Mouse (Mus musculus) gastrocnemius, adult 8-10 months (tissue): ENCODE data around the gene Angptl3. TPM values are rescaled to one million over a fixed set of nuclear protein-coding genes. Genes with fewer than 3 reads are reported as not detected.

Experiments
- DNase-seq, 2 experiments: peaks; one replicate each; pipeline ENCODE4 v3.0.0; 2022; ENCODE audit warnings: low spot score in 2 of 2
- total RNA-seq, 4 experiments: library from RNA; stranded (reverse); gene quantifications; 2 replicates each; pipeline ENCODE4 v1.2.4; 2022

The Angptl3 gene
- under 1 TPM in 1 of 4 experiments, not detected in 3; 0.46 TPM for total RNA-seq

GRCm38 (mm10) chr4:99030686-99031085, at the start of gene Angptl3:
Angptl3 (plus strand) TSS chr4:99030954.
- DNase-seq = no peak

- no peak for DNase-seq
Observed at GRCm38 (mm10) chr4:98984701-98985100, 46.1 kb upstream of the Angptl3 start.

GRCm38 (mm10) chr4:98993491-98993890, 37.3 kb upstream of the Angptl3 start:
- DNase-seq = no peak

- DNase-seq = no peak
Observed at GRCm38 (mm10) chr4:99005574-99005973, 25.2 kb upstream of the Angptl3 start.

DNA sequence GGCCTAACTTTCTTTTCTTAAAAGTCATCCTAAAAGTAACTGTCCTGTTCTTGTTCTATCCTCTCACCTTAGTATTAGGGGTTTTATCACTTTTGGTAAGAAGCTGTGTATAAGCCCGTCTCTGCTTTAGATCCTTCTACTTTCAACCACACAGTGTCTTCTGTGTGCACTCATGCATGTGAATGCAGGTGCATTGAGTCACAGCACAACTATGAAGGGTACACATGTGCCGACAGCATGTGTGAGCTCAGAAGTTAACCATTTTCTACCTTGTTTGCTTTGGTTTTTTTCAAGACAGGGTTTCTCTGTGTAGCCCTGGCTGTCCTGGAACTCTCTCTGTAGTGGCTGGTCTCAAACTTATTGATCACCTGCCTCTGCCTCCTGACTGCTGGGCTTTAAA, 24.4 kb upstream of the Angptl3 start:
- DNase-seq = no peak

DNA sequence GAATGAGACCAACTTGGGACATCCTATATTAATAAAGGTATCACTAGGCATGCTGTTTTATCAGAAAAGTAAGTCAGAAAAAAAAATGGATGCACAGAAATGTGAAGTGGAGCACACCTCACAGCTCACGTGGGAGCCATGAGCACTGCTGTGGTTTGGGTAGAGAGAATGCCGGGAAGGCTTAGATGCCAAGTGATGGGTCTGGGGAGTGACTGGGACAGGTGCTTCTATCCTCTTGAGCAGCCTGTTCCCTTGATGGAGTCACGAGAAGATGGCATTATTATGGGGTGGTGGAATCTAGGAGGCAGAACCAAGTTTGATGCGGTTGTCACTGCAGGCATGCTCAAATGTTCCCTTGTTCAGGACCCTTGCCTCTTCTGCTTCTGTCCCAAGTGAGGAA, 19.7 kb upstream of the Angptl3 start:
- no peak for DNase-seq

DNA sequence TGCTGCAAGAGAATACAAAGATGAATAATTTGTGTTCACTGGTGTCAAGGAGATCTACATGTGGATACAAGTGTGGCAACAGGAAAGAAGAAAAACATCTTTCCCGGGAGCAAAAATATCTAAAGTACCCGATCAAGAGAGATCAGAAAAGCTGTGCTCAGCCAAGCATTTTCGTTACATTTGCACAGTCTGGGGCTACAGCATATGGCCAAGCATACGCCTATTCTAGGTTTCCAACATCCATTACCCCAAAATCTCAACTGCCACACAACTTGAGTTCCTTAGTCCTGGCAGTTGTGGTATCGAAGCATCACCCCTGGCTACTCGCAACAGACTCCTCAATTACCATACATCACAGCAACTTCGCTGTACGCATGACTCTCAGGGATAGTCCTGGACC, 8.5 kb upstream of the Angptl3 start:
- DNase-seq = no peak

DNA sequence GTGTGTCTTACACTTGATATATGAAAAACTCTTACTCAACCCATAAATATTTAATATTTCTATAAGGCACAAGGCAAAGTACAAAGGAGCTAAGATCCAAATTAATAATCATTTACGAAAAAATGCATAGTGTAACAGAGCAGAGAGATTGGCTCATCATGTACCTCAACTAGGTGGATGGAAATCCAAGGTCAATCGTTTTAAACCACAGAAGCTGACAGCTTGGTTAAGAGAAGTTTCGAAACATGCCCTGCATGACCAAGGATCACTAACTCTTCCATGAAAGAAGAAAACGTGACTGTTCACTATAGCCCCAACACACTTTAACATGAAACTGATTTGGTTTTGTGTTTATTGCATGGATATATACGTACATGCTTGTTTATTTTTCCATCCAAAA, 2.4 kb upstream of the Angptl3 start:
- no peak for DNase-seq

- no peak for DNase-seq
Observed at GRCm38 (mm10) chr4:99032921-99033320, 2.2 kb downstream of the Angptl3 start.

- no peak for DNase-seq
Observed at GRCm38 (mm10) chr4:99044854-99045253, 14.1 kb downstream of the Angptl3 start.

GRCm38 (mm10) chr4:99046471-99046870, 15.7 kb downstream of the Angptl3 start:
- DNase-seq = no peak

GRCm38 (mm10) chr4:99048581-99048980, 17.8 kb downstream of the Angptl3 start:
- DNase-seq = no peak

DNA sequence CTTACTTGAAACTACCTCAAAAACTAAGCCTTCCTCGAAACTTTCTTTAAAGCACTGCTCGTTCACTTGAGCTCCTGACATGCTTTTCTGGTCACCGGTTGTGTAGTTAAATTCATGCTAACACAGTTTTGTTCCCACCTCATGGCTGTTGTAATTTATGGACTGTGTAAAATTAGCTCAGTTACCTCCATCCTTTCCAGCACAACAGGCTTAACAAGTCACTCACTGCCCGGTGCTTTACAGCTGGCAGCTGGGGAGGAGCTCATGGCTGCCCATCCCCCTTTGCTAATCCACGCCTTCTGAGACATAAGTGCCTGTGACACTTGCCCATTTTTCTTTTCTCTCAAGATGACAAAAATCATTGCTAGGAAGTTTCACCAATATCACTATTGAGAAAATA, 33.8 kb downstream of the Angptl3 start:
- no peak for DNase-seq

GRCm38 (mm10) chr4:99068806-99069205, 38.1 kb downstream of the Angptl3 start:
- DNase-seq = no peak

DNA sequence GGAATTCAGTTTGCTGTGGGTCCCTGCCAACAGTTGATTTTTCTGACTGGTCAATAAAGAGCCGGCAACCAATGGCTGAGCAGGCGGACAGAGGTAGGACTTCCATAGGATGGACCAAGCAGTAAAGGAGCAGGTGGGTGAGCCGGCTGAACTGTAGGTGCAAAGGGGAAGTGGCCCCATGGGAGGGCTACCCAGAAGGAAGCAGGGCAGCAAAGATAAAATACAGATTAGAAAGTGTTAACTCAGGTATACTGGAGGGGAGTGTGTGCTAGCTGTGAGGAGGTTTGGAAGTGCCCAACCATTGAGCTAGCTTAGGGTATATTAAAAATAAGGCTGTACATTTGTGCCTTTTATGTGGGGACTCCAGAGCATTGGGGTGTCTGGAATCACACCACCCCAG, 47.3 kb downstream of the Angptl3 start:
- no peak for DNase-seq

DNA sequence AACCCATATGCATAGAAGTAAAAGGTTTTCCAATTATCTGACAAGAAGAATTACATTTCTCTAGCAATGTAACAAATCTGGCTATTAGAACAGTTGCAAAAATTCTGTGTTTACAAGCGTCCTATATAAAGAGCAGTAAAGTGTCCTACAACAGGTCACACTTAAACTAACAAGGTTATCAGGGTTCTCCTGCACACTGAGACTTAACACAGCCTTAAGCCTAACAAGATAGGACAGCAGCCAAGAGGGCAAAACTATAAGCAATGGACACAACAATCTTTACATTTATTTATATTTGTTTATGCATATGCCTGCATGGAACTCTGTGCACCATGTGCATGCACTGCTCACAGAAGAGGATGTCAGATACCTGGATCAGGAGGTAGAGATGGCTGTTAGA, 50.4 kb downstream of the Angptl3 start:
- no peak for DNase-seq

GRCm38 (mm10) chr4:99083862-99084261, 53.1 kb downstream of the Angptl3 start:
- no peak for DNase-seq

- no peak for DNase-seq
Observed at GRCm38 (mm10) chr4:99087760-99088485, 57.2 kb downstream of the Angptl3 start.

DNA sequence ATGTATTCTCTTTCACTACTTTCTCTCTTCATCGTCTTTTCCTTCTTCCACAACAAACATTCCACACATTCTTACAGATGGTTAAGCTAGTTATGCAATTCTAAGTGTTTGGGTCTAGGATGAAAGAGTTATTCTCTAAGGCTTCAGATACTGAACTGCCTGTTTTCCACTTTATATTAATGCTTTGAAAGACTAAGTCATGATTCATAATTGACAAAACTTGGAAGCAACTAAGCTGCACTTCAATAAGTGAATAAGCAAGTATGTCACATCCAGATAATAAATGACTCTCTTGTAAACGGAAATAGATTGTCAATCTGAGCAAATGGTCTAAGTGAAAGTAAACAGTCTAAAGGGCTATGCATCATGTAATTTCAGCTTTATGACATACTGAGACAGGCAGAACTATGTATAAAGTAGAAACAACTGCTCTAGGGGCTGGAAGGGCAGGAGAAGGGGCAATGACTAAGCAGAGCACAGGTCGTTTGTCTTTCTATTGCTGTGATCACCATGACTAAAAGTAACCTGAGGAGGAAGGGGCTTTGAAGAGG, 60.5 kb downstream of the Angptl3 start:
- DNase-seq = no peak

GRCm38 (mm10) chr4:99091777-99092176, 61.0 kb downstream of the Angptl3 start:
- no peak for DNase-seq
